Mouse (Mus musculus) natural killer cell, adult 2 months (primary cell): ENCODE results near the gene St6gal1.

Experiments
- DNase-seq, 2 experiments: peaks; one replicate each; pipeline ENCODE4 v3.0.0; 2022; ENCODE audit warnings: low spot score in 2 of 2

The St6gal1 gene

GRCm38 (mm10) chr16:23333875-23334551 is 109.5 kb downstream of the St6gal1 start:
- DNase-seq = no peak

GRCm38 (mm10) chr16:23337317-23337716 is 112.8 kb downstream of the St6gal1 start:
- DNase-seq = no peak

GRCm38 (mm10) chr16:23341254-23341653 is 116.7 kb downstream of the St6gal1 start:
- no peak for DNase-seq

GRCm38 (mm10) chr16:23350802-23351201 is 126.3 kb downstream of the St6gal1 start:
- DNase-seq = no peak

GRCm38 (mm10) chr16:23361031-23361430 is 136.5 kb downstream of the St6gal1 start:
- no peak for DNase-seq

GRCm38 (mm10) chr16:23361434-23361970 is 137.0 kb downstream of the St6gal1 start:
- DNase-seq = no peak

- DNase-seq = no peak
These were observed 139.9 kb downstream of the St6gal1 start for GRCm38 (mm10) chr16:23364328-23364990.

GRCm38 (mm10) chr16:23369124-23369523 is 144.6 kb downstream of the St6gal1 start:
- DNase-seq = no peak

GRCm38 (mm10) chr16:23370724-23371123 is 146.2 kb downstream of the St6gal1 start:
- no peak for DNase-seq

- DNase-seq = no peak
These were observed 147.8 kb downstream of the St6gal1 start for GRCm38 (mm10) chr16:23372340-23372739.

GRCm38 (mm10) chr16:23374068-23374467 is 149.5 kb downstream of the St6gal1 start:
- DNase-seq = no peak

- DNase-seq = peak in 1 of 2 experiments; percentile 56
These were observed 150.4 kb downstream of the St6gal1 start for GRCm38 (mm10) chr16:23374938-23375337.

GRCm38 (mm10) chr16:23376189-23376588 is 151.6 kb downstream of the St6gal1 start:
- no peak for DNase-seq

- DNase-seq = no peak
These were observed 155.1 kb downstream of the St6gal1 start for GRCm38 (mm10) chr16:23379536-23380230.

GRCm38 (mm10) chr16:23384304-23384703 is 159.8 kb downstream of the St6gal1 start:
- DNase-seq = no peak

GRCm38 (mm10) chr16:23397931-23398330 is 173.4 kb downstream of the St6gal1 start:
- DNase-seq = no peak

GRCm38 (mm10) chr16:23401463-23401862 is 176.9 kb downstream of the St6gal1 start:
- DNase-seq = no peak

- no peak for DNase-seq
These were observed 177.4 kb downstream of the St6gal1 start for GRCm38 (mm10) chr16:23401959-23402358.

GRCm38 (mm10) chr16:23403008-23403755 is 178.6 kb downstream of the St6gal1 start:
- DNase-seq = peak; percentile 12 to 69
